Mouse (Mus musculus): ENCODE measurements at regions not wholly inside any gene's neighbourhood (a gene's known extent, or its start where the extent isn't known, plus 50 kb on each side); places are given as distances from the start of the nearest gene placed in this dataset.

GRCm38 (mm10) chr6:50877991-50878390, 223.8 kb upstream of the Npvf start:
- TF ChIP-seq CTCF (IDR thresholded peaks at IDR 0.05; ENCODE audit: low read depth): no peak
- no peak for TF ChIP-seq EP300 (optimal IDR thresholded peaks at IDR 0.05)

Measured in stomach, postnatal 0 days (tissue).